Mouse (Mus musculus) bone marrow, adult 2 months (tissue): Measurements from ENCODE around the gene Fam172a. TPM values are rescaled to one million over a fixed set of nuclear protein-coding genes. Genes with fewer than 3 reads are reported as not detected.

Experiments
- H3K27ac ChIP-seq: fragments of 200-500 bp; 2 replicates; pipeline ENCODE4 v1.5.1; 2012; ENCODE audit warnings: low read depth, mild to moderate bottlenecking, control low read depth, inconsistent platforms, low read length; ENCODE audit not compliant: control insufficient read depth, poor library complexity, insufficient read depth
- H3K4me1 ChIP-seq: fragments of 200-500 bp; 2 replicates; pipeline ENCODE4 v1.6.1; 2011; ENCODE audit warnings: low read length; ENCODE audit not compliant: control insufficient read depth, insufficient read depth
- H3K4me3 ChIP-seq: fragments of 200-500 bp; replicated peaks from 2 replicates; pipeline ENCODE3; 2011; ENCODE audit warnings: mild to moderate bottlenecking, low read depth, low read length, control low read depth; ENCODE audit not compliant: control insufficient read depth
- CTCF ChIP-seq: fragments of 200-500 bp; IDR thresholded peaks from 2 replicates; pipeline ENCODE4 v1.5.1; 2011; ENCODE audit warnings: low read length, control low read depth; ENCODE audit not compliant: control insufficient read depth, insufficient read depth
- POLR2A ChIP-seq: fragments of 200-500 bp; IDR thresholded peaks from 2 replicates; pipeline ENCODE4 v1.6.1; 2011; ENCODE audit warnings: low read depth, mild to moderate bottlenecking, control low read depth, low read length, borderline replicate concordance; ENCODE audit not compliant: control insufficient read depth
- WGBS: fragments of 180-500 bp; shearing (Covaris S2); methylation state at CpG from one replicate; pipeline ENCODE4 v1.1.7; 2018; 5-methylcytosine and 5-hydroxymethylcytosine counted together
- polyA plus RNA-seq: library from polyadenylated mRNA; stranded (reverse); fragments of >200 nt; gene quantifications from 2 replicates; pipeline ENCODE4 v1.2.4, GENCODE M21; 2011; ENCODE audit warnings: low replicate concordance; ENCODE audit not compliant: missing spikeins, insufficient read depth, insufficient read length

The Fam172a gene
- polyA plus RNA-seq, 1 experiment, result 13.5 TPM

DNA sequence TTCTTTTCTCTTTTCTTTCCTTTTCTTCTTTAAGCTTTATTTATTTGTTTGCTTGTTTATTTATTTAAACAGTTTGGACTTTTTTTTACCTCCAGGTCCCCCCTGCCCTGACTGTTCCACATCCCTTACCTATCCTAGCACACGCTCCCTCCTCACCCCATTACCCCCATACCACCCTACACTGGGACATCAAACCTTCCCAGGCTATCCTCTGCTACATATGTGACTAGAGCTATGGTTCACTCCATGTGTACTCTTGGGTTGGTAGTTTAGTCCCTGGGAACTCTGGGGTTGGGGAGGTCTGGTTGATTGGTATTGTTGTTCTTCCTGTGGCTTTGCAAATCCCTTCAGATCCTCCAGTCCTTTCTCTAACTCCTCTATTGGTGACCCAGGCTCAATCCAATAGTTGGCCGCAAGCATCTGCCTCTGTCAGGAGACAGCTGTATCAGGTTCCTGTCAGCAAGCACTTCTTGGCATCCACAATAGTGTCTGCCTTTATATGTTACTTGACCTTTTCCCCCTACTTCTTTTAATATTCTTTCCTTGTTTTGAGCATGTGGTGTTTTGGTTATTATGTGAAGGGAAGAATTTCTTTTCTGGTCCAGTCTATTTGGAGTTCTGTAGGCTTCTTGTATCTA lies 141.3 kb downstream of the Fam172a start:
- no peaks in the 10 kb centered on the region for H3K4me1 ChIP-seq
- no peak overlapping the region for H3K4me3 ChIP-seq
- TF ChIP-seq POLR2A, result no peak
- TF ChIP-seq CTCF, result no peak
- H3K27ac ChIP-seq, result no peak overlapping the region
- 90% methylated on average over 2 of the region's 2 CpGs for WGBS

DNA sequence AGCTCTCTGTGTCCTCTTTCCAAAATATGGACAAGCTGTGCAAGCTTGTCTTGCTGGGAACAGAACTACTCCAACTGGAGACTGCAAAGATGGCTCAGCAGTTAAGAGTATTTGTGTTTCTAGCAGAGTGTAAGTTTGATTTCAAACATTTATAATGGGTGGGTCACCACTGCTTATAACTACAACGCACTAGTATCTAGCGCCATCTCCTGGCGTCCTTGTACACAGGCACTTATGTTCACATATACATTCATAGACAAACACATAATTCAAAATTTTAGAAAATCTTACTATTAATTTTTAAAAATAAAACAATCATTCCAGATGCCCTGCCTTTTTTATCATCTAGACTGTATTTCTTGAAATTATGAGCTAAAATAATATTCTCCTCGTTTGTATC lies 147.0 kb downstream of the Fam172a start:
- Histone ChIP-seq H3K27ac (no peak overlapping the region), H3K4me1 (no peaks in the 10 kb centered on the region), H3K4me3 (no peak overlapping the region)
- TF ChIP-seq CTCF, result no peak
- TF ChIP-seq POLR2A, result no peak
- 90% methylated on average over 4 of the region's 4 CpGs for WGBS

DNA sequence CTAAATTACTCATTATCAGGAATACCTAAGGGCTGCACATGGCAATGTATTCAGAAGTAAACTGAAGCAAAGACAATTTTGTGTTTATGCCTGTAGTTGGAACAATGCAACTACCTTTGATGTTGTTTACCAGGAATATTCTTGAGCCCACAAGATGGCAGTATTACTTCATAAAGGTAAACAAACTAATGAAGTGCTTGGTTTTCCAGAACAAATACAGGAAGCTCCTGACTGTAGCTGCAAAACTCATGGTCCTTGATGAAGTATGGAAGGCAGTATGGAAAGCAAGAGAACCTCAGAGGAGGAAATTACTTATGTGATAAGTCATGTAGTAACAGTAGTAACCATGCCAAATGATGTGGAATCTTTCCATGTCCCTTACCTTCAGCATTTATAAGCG lies 163.0 kb downstream of the Fam172a start:
- Histone ChIP-seq H3K27ac (no peak overlapping the region), H3K4me3 (no peak overlapping the region), H3K4me1 (no peaks in the 10 kb centered on the region)
- no peak for TF ChIP-seq POLR2A
- no peak for TF ChIP-seq CTCF
- WGBS, result 82% methylated on average over 1 of the region's 1 CpGs

DNA sequence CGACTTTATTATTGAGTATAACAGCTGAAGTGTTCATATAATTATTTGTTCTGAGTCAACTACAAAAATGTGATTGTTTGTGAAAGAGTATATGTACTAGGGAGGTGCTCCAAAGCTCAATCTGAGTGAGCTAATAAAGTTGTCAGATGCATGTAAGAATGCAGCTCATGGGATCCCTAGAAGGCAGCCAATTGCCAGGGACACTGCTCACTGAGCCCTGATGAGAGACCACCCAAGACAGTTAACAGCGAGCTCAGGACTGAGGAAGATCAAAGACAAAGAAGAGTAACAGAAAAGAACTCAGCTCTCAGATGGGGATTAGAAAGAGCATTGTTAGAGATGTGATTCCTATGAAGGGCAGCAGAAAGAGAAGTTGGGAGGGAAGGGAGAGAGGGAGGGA lies 166.5 kb downstream of the Fam172a start:
- TF ChIP-seq CTCF, result no peak
- no peak for TF ChIP-seq POLR2A
- WGBS, result 82% methylated on average over 2 of the region's 2 CpGs

DNA sequence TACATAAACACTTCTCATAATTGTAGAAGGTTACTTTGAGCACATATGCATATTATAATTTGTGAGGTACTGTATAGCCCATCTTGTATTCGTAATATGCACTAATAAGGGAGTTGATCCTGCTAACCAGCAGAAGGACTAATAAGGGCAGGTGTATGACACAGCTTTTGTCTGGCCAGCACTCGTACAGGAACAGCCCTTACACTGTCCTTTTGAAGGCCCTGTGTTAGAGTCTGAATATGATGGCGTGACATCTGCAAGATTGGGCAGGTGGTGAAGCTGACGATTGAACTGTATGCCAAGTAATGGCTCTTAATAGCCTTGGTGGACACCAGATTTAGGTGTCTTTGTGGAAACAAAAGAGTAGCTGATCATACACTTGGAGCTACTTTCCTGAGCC lies 176.3 kb downstream of the Fam172a start:
- H3K4me3 ChIP-seq, result no peak overlapping the region
- no peak overlapping the region for H3K27ac ChIP-seq
- no peaks in the 10 kb centered on the region for H3K4me1 ChIP-seq
- 91% methylated on average over 4 of the region's 4 CpGs for WGBS
- no peak for TF ChIP-seq CTCF
- TF ChIP-seq POLR2A, result no peak

More for the DNA sequence above, 166.5 kb downstream of the Fam172a start:
- Histone ChIP-seq H3K27ac (no peak overlapping the region), H3K4me3 (no peak overlapping the region), H3K4me1 (no peaks in the 10 kb centered on the region)

DNA sequence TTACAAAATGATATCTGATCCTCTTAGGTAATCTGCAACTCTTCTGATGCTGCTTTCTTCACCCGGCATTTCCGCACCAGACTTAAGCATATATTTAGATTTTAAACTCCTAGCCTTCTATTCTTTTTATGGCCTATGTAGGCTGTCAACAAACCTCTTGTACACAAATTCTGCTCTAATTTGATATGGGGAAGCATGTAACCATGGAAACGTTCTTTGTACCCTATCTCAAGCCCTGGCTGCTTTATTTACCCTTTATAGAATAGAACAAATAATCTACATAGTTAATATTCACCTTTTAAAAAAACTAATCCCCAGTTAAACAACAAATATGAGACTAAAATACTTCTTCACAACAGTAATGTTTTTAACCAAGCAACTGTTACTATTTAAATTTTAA lies 176.7 kb downstream of the Fam172a start:
- Histone ChIP-seq H3K4me1 (no peaks in the 10 kb centered on the region), H3K4me3 (no peak overlapping the region), H3K27ac (no peak overlapping the region)
- TF ChIP-seq POLR2A (no peak), CTCF (no peak)
- WGBS, result 84% methylated on average over 3 of the region's 3 CpGs

DNA sequence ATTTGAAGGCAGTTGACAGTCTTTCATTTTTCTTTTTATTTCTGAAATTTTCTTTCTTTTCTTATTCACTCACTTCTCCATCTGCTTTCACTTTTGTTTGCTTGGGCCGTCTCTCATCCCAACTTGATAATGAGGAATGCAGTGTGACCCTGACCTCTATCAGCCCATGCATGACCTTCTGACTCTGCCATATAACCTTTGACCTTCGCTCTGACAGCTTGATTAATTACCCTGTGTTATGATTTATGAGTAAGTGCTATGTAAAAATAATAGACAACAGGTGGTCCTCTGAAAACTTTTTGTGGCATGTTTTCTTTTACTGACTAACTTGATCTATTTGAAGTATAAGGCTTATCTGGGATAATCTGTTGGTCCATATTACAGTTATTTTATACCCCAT lies 195.8 kb downstream of the Fam172a start:
- Histone ChIP-seq H3K27ac (no peak overlapping the region), H3K4me1 (no peaks in the 10 kb centered on the region), H3K4me3 (no peak overlapping the region)
- WGBS, result 82% methylated on average over 2 of the region's 2 CpGs
- TF ChIP-seq POLR2A, result no peak
- no peak for TF ChIP-seq CTCF

DNA sequence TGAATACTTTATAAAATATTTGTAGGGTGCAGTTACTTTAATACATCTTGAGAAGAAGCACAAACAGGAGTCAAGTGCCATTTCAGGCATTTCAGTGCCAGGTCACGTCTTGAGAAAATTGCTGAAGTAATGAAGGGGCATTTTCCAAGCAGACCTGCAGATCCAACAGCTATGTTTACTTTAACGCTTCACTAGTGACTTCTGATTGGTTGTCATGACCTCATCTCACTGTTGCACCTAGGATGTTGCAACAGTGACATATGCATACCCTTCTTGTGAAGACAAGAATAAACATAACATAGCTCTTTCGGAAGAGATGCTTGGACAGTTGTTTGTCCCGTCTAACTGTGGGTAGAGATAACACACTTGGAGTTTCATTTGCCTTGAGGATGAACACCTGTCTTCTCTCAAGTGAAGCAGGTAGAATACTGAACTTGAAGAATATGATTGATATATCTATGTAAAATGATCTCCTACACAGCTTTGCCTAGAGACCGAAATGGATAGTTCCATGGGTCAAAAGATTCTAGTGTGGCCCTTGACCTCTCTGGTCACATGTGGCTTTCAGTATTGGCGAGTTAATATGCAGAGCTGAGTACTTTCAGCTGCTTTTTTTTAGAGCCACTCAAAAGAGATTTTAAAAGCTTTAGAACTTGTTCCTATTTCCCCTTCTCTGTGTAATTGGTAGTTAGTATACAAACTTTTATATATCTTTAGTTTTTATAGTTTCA lies 196.4 kb downstream of the Fam172a start:
- Histone ChIP-seq H3K4me3 (no peak overlapping the region), H3K27ac (no peak overlapping the region), H3K4me1 (no peaks in the 10 kb centered on the region)
- TF ChIP-seq POLR2A, result no peak
- TF ChIP-seq CTCF, result no peak
- 83% methylated on average over 6 of the region's 6 CpGs for WGBS
